Mouse (Mus musculus): ENCODE measurements at regions not wholly inside any gene's neighbourhood (a gene's known extent, or its start where the extent isn't known, plus 50 kb on each side); places are given as distances from the start of the nearest gene placed in this dataset.

DNA sequence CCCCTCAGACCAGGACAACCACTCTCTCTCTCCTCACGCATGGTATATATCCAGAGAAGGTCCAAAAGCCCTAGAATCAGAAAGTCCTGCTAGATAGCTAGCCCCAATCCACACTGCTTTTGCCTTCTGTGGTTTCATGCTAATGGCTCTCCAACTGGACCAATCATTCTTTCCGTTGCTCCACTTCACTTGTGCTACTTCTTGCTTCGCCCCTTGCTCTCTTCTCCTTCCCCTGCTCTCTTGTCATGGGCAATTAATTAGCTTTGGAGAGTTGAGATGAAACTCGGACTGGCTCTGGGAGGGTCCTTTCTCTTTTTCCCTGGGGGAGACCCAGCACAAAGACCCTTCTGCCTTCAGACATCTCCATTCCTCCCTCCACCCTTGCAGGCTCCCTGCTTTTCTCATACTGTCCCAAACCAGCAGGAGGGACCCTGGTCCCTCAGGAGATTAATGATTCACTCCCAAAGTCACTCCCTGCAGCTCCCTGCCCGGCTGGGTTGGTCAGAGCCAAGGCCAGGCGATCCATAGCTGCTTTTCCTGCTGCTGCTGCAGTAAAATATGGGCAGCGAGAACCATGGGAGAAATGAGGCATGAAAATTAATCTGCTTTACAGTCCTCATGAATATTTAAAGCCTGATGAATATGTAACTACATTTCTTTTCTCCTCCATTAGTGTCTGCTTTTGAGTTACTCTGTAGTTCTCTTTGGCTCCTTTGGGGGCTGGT, 113.7 kb upstream of the Thy1 start:
- TF ChIP-seq POLR2A (IDR thresholded peaks at IDR 0.05; ENCODE audit: low read depth, low read length): no peak
- TF ChIP-seq CTCF (IDR thresholded peaks at IDR 0.05; ENCODE audit: extremely low read depth, insufficient read depth, insufficient read length, insufficient replicate concordance): no peak

All from spleen, adult 2 months (tissue).